Mouse (Mus musculus) MEL (cell line): ENCODE results near the gene Gm11099. TPM values are rescaled to one million over a fixed set of nuclear protein-coding genes. Genes with fewer than 3 reads are reported as not detected.

ENCODE experiments used
- DNase-seq: peaks from one replicate; pipeline ENCODE4 v3.0.0; 2011; ENCODE audit warnings: low read depth, low spot score
- H3K27ac ChIP-seq: 2 replicates; pipeline ENCODE4 v1.5.1; 2012; ENCODE audit warnings: low read depth, mild to moderate bottlenecking, control low read depth, low read length, moderate library complexity; ENCODE audit not compliant: control insufficient read depth
- H3K27me3 ChIP-seq, 2 experiments: fragments of 150-350 bp in 1 of 2; sonication (generic) in 1 of 2; 2 replicates each; pipeline ENCODE4 v1.6.1; 2012; ENCODE audit warnings: low read length in 2 of 2, mild to moderate bottlenecking in 2 of 2, improper control_type of control experiment in 1 of 2, moderate library complexity in 1 of 2; ENCODE audit not compliant: insufficient read depth in 2 of 2, control insufficient read depth in 1 of 2
- H3K36me3 ChIP-seq, 2 experiments: 2 replicates each; pipeline ENCODE4 v1.6.1; 2012 to 2014; ENCODE audit warnings: low read length in 2 of 2, improper control_type of control experiment in 1 of 2, inconsistent platforms in 1 of 2, mild to moderate bottlenecking in 1 of 2; ENCODE audit not compliant: insufficient read depth in 2 of 2, control insufficient read depth in 1 of 2
- H3K4me1 ChIP-seq, 2 experiments: fragments of 150-350 bp in 1 of 2; sonication (generic) in 1 of 2; 2 replicates each; pipeline ENCODE4 v1.6.1; 2012; ENCODE audit warnings: low read length in 2 of 2, improper control_type of control experiment in 1 of 2, mild to moderate bottlenecking in 1 of 2; ENCODE audit not compliant: insufficient read depth in 2 of 2, control insufficient read depth in 1 of 2
- H3K4me3 ChIP-seq, 2 experiments: fragments of 150-350 bp in 1 of 2; sonication (generic) in 1 of 2; 2 replicates each; pipeline ENCODE4 v1.5.1; 2012; ENCODE audit warnings: low read depth in 2 of 2, low read length in 2 of 2, mild to moderate bottlenecking in 2 of 2, moderate library complexity in 2 of 2, control low read depth in 1 of 2, improper control_type of control experiment in 1 of 2; ENCODE audit not compliant: control insufficient read depth in 1 of 2, insufficient read depth in 1 of 2
- H3K79me2 ChIP-seq: 2 replicates; pipeline ENCODE4 v1.6.1; 2012; ENCODE audit warnings: mild to moderate bottlenecking, low read length, moderate library complexity; ENCODE audit not compliant: control insufficient read depth, poor library complexity, insufficient read depth
- H3K9ac ChIP-seq: 2 replicates; pipeline ENCODE4 v1.6.1; 2012; ENCODE audit warnings: low read depth, mild to moderate bottlenecking, control low read depth, low read length, moderate library complexity; ENCODE audit not compliant: control insufficient read depth, poor library complexity, severe bottlenecking
- H3K9me3 ChIP-seq: fragments of 150-350 bp; sonication (generic); replicated peaks from 2 replicates; pipeline ENCODE4 v1.6.1; 2012; ENCODE audit warnings: mild to moderate bottlenecking, low read length, improper control_type of control experiment, moderate library complexity; ENCODE audit not compliant: insufficient read depth
- CHD1 ChIP-seq: IDR thresholded peaks from 2 replicates; pipeline ENCODE4 v1.6.1; 2012; ENCODE audit warnings: low read depth, mild to moderate bottlenecking, inconsistent platforms, low read length, improper control_type of control experiment
- MYB ChIP-seq: IDR thresholded peaks from 2 replicates; pipeline ENCODE4 v1.6.1; 2011; ENCODE audit warnings: mild to moderate bottlenecking, low read depth, low read length, improper control_type of control experiment
- MYC ChIP-seq: IDR thresholded peaks from 2 replicates; pipeline ENCODE4 v1.6.1; 2011; ENCODE audit warnings: low read depth, mild to moderate bottlenecking, low read length, improper control_type of control experiment, moderate library complexity
- NRF1 ChIP-seq: IDR thresholded peaks from 2 replicates; pipeline ENCODE4 v1.6.1; 2014; ENCODE audit warnings: low read depth, mild to moderate bottlenecking, inconsistent platforms, low read length, improper control_type of control experiment, moderate library complexity; ENCODE audit not compliant: poor library complexity, insufficient read depth, severe bottlenecking
- POLR2A ChIP-seq, 2 experiments: IDR thresholded peaks; 2 replicates each; pipeline ENCODE4 v1.6.1; 2011 to 2012; ENCODE audit warnings: low read length in 2 of 2, mild to moderate bottlenecking in 2 of 2, control low read depth in 1 of 2, improper control_type of control experiment in 1 of 2, low read depth in 1 of 2, moderate library complexity in 1 of 2; ENCODE audit not compliant: control insufficient read depth in 1 of 2, insufficient read depth in 1 of 2, poor library complexity in 1 of 2
- RCOR1 ChIP-seq: IDR thresholded peaks from 2 replicates; pipeline ENCODE4 v1.6.1; 2012; ENCODE audit warnings: low read depth, mild to moderate bottlenecking, inconsistent platforms, low read length, improper control_type of control experiment
- SMC3 ChIP-seq: IDR thresholded peaks from 2 replicates; pipeline ENCODE4 v1.6.1; 2011; ENCODE audit warnings: low read depth, low read length, improper control_type of control experiment
- TAL1 ChIP-seq: IDR thresholded peaks from 2 replicates; pipeline ENCODE4 v1.6.1; 2012; ENCODE audit warnings: mild to moderate bottlenecking, inconsistent platforms, low read length, moderate library complexity, mixed read lengths
- USF2 ChIP-seq, 2 experiments: IDR thresholded peaks; 2 replicates each; pipeline ENCODE4 v1.6.1; 2011 to 2012; ENCODE audit warnings: improper control_type of control experiment in 2 of 2, low read length in 2 of 2, borderline replicate concordance in 1 of 2, inconsistent platforms in 1 of 2, low read depth in 1 of 2, mild to moderate bottlenecking in 1 of 2; ENCODE audit not compliant: insufficient read depth in 1 of 2
- polyA plus RNA-seq, 2 experiments: library from polyadenylated mRNA; stranded (reverse) in 1 of 2; unstranded in 1 of 2; fragments of >175 nt in 1 of 2; fragments of >200 nt in 1 of 2; gene quantifications; 2 replicates each; pipeline versions ENCODE4 v1.2.1 to v1.2.4; 2012; ENCODE audit warnings: low replicate concordance in 2 of 2, low read depth in 1 of 2; ENCODE audit not compliant: insufficient read length in 2 of 2, insufficient read depth in 1 of 2, missing spikeins in 1 of 2
- total RNA-seq: library from RNA; depleted of rRNA; stranded (reverse); fragments of 300-350 nt; gene quantifications from 2 replicates; pipeline ENCODE4 v1.2.3, GENCODE M21; 2012

Gene Gm11099
- total and polyA plus RNA-seq, 3 experiments = not detected

DNA sequence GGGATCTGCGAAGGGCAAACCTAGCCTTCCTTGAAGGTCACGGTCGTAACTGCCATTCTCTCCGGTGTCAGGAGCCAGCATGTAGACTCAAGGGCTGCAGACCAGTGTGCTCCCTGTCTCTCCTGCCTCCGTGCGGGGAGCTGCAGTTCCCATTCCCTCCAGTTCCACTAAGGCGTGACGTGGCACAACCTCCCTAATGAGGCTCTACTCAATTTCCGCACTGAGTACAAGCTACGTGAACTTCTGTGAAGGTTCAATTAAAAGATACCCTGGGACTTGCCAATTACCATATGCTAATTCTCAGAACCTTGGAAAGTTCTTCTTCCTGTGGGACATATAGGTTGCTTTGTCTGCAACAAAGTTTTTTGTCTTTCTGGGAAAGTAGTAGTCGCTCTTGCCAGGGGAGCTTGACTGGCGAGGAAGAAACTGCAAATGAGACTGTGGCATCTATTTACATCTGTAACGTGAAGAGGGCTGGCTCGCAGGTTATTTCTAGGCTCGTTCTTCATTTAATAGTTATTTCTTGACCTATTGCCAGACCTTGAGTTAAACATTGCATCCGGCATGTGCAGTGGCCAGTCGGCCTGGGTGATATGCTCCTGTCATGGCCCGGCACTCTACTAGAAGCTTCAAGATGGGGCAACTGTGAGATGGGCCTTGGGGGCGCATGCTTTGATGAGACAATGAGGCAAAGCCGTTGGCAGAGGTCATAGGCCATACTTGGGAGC, 26.8 kb upstream of the Gm11099 start:
- Histone ChIP-seq H3K36me3 (no peaks in the 10 kb centered on the region), H3K27ac (no peak overlapping the region), H3K27me3 (no peaks in the 10 kb centered on the region), H3K4me3 (no peak overlapping the region), H3K9me3 (no peaks in the 10 kb centered on the region), H3K4me1 (no peaks in the 10 kb centered on the region), H3K79me2 (no peaks in the 10 kb centered on the region), H3K9ac (no peak overlapping the region)
- TF ChIP-seq POLR2A (IDR thresholded peaks at IDR 0.05; ENCODE audit: control insufficient read depth in 1 of 2, insufficient read depth in 1 of 2, low read depth in 1 of 2, low read length in 2 of 2, poor library complexity in 1 of 2) = no peak
- TF ChIP-seq NRF1 = no peak
- no peak for TF ChIP-seq CHD1
- TF ChIP-seq RCOR1 = no peak
- TF ChIP-seq TAL1 = no peak
- no peak for TF ChIP-seq USF2 (IDR thresholded peaks at IDR 0.05; ENCODE audit: borderline replicate concordance in 1 of 2, insufficient read depth in 1 of 2, low read depth in 1 of 2, low read length in 2 of 2)
- TF ChIP-seq MYB = no peak
- no peak for DNase-seq

DNA sequence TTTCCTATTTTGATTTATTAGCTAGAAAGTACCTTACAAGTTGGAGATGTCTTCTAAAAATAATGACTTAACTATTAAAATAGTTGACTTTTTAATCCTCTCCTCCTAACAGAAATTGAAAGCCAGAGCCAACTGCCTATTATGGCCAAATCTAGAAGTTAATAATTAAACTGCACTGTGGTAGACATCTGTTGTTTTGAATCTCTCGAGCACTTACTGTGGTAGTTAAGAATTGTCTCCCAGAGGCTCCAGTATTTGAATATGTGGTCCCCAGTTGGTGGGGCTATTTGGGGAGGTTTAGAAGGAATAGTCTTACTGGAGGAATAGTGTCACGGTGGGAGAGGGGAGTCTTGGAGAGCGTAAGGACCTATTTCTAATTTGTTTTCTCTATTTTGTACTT, 18.2 kb upstream of the Gm11099 start:
- DNase-seq = no peak
- H3K79me2 ChIP-seq = no peaks in the 10 kb centered on the region

DNA sequence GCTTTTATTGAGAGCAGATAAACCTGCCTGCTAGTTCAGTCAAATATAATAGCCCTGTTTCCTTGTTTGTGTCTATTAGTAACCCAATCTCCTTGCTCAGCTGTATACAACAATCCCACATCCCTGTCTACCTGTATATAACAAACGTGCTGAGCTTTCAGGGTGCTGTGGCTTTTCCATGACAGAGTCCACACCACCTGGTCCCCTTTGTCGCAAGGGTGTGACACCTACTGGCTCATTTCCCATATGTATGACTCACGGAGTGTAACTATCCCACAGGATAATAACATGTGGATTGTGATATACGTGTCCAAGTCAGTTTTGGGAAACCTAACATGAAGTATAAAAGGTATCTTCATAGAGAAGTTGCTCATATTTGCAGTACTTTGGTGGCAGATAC, 16.8 kb upstream of the Gm11099 start:
- no peaks in the 10 kb centered on the region for H3K27me3 ChIP-seq
- no peak overlapping the region for H3K27ac ChIP-seq
- no peaks in the 10 kb centered on the region for H3K36me3 ChIP-seq
- no peak overlapping the region for H3K9ac ChIP-seq
- H3K4me3 ChIP-seq = no peak overlapping the region
- no peaks in the 10 kb centered on the region for H3K9me3 ChIP-seq
- DNase-seq = no peak
- TF ChIP-seq TAL1 = no peak
- TF ChIP-seq, all 39 proteins: peak for 0
- H3K79me2 ChIP-seq = no peaks in the 10 kb centered on the region
- no peaks in the 10 kb centered on the region for H3K4me1 ChIP-seq

More for the DNA sequence above, 18.2 kb upstream of the Gm11099 start:
- Histone ChIP-seq H3K27ac (no peak overlapping the region), H3K9me3 (no peaks in the 10 kb centered on the region), H3K4me1 (no peaks in the 10 kb centered on the region), H3K36me3 (no peaks in the 10 kb centered on the region), H3K4me3 (no peak overlapping the region), H3K27me3 (no peaks in the 10 kb centered on the region), H3K9ac (no peak overlapping the region)
- no peak for TF ChIP-seq SMC3
- TF ChIP-seq MYC = no peak
